Comparison of ENCODE assay signal across 8 mouse cellular contexts in the genomic region with DNA sequence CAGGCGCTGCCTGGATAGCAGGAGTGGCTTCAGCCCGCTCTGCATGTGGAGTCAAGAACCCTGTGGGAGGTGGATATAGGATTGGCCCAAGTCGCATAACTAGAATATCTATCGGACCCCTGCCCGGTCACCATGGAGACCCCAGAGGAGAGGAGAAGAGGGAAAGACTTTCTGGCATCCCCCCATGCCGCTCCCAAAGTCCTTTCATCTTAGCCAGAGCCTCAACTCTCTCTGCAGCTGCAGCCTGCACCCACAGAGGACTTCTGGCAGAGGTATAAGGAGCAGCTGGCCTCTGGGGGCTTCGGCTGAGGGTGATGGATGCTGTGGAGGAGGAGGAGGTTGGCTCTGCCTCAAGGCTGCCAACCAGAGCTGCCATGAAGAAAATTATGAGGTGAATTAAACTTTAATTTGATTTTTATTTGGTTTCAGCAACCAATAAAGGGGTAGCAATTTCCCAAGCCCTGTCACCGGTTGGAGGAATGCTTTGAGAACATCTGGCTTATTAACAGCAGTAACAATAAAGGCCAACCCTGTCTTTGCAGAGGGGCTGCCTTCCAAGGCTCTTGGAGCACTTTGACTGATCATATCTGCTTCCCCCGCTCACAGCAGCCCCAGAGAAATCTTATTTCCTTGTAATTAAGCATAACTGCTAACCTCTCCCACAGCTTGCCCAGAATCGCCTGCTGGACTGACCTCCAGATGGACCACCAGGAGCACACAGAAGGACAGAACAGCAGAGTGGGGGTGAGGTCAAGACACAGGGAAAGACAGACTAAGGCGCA. TPM values are rescaled to one million over a fixed set of nuclear protein-coding genes. Genes with fewer than 3 reads are reported as not detected.
DNase-seq lines count a peak whose midpoint lies in the region; ATAC-seq and TF ChIP-seq lines count a peak whose summit lies in the region.

No protein-coding gene starts in this region.

- H3K27ac ChIP-seq in lung, embryonic 14.5 days (ENCODE audit: low read depth), result peak overlapping the region; percentile 62; the same call in 1 of the 2 replicates
- no peak overlapping the region for H3K27ac ChIP-seq in embryonic facial prominence, embryonic 14.5 days (replicated peaks; ENCODE audit: low read depth, low read length)
- peak overlapping the region; percentile 85 for H3K27ac ChIP-seq in limb, embryonic 10.5 days
- H3K27ac ChIP-seq in neural tube, embryonic 15.5 days (replicated peaks), result peak overlapping the region; percentile 59

- H3K9ac ChIP-seq in lung, embryonic 14.5 days, result no peak overlapping the region
- H3K9ac ChIP-seq in embryonic facial prominence, embryonic 14.5 days (ENCODE audit: low read depth, low read length), result no peak overlapping the region
- H3K9ac ChIP-seq in neural tube, embryonic 15.5 days (replicated peaks), result peak overlapping the region; percentile 49

- peak overlapping the region; percentile 72 for H3K4me2 ChIP-seq in lung, embryonic 14.5 days
- H3K4me2 ChIP-seq in embryonic facial prominence, embryonic 14.5 days (ENCODE audit: low read depth, low read length), result peak overlapping the region; percentile 81
- H3K4me2 ChIP-seq in neural tube, embryonic 15.5 days, result peak overlapping the region; percentile 86

- H3K4me1 ChIP-seq in lung, embryonic 14.5 days (ENCODE audit: insufficient read depth), result peaks cover 21% of the 10 kb centered on the region
- peaks cover 24% of the 10 kb centered on the region for H3K4me1 ChIP-seq in embryonic facial prominence, embryonic 14.5 days (ENCODE audit: control insufficient read depth, insufficient read depth, low read length)
- peaks cover 67% of the 10 kb centered on the region for H3K4me1 ChIP-seq in limb, embryonic 10.5 days
- H3K4me1 ChIP-seq in neural tube, embryonic 15.5 days, result peaks cover 44% of the 10 kb centered on the region

- no peaks in the 10 kb centered on the region for H3K36me3 ChIP-seq in lung, embryonic 14.5 days (ENCODE audit: insufficient read depth)
- H3K36me3 ChIP-seq in embryonic facial prominence, embryonic 14.5 days (ENCODE audit: control insufficient read depth, insufficient read depth, low read length), result no peaks in the 10 kb centered on the region
- H3K36me3 ChIP-seq in limb, embryonic 10.5 days, result no peaks in the 10 kb centered on the region
- H3K36me3 ChIP-seq in neural tube, embryonic 15.5 days, result no peaks in the 10 kb centered on the region

- peak overlapping the region; percentile 35 for H3K4me3 ChIP-seq in lung, embryonic 14.5 days (ENCODE audit: low read depth, low read length)
- H3K4me3 ChIP-seq in embryonic facial prominence, embryonic 14.5 days (ENCODE audit: low read depth, low read length), result peak overlapping the region; percentile 36
- H3K4me3 ChIP-seq in limb, embryonic 10.5 days, result peak overlapping the region; percentile 61
- H3K4me3 ChIP-seq in neural tube, embryonic 15.5 days (replicated peaks), result peak overlapping the region; percentile 38

- TF ChIP-seq CTCF in lung, embryonic 14.5 days (IDR thresholded peaks at IDR 0.05; ENCODE audit: low read depth), result no peak

- no peaks in the 10 kb centered on the region for H3K9me3 ChIP-seq in lung, embryonic 14.5 days (ENCODE audit: low read depth, low read length)
- no peaks in the 10 kb centered on the region for H3K9me3 ChIP-seq in embryonic facial prominence, embryonic 14.5 days (ENCODE audit: control insufficient read depth, low read length)
- no peaks in the 10 kb centered on the region for H3K9me3 ChIP-seq in limb, embryonic 10.5 days (replicated peaks)
- H3K9me3 ChIP-seq in neural tube, embryonic 15.5 days (replicated peaks), result no peaks in the 10 kb centered on the region

- H3K27me3 ChIP-seq in lung, embryonic 14.5 days (ENCODE audit: insufficient read depth, low read length), result 0 out of 2 replicates have a peak, but pooled peaks cover 3% of the 10 kb centered on the region
- 0 out of 2 replicates have a peak, but pooled peaks cover 12% of the 10 kb centered on the region for H3K27me3 ChIP-seq in embryonic facial prominence, embryonic 14.5 days (replicated peaks; ENCODE audit: control insufficient read depth, insufficient read depth, low read length)
- peaks cover 7% of the 10 kb centered on the region; the same call in 1 of the 2 replicates for H3K27me3 ChIP-seq in limb, embryonic 10.5 days (ENCODE audit: low read depth, poor library complexity, severe bottlenecking)
- 0 out of 2 replicates have a peak, but pooled peaks cover 12% of the 10 kb centered on the region for H3K27me3 ChIP-seq in neural tube, embryonic 15.5 days (replicated peaks)

- peak; percentile 91 for DNase-seq in lung, embryonic 14.5 days
- DNase-seq in lung, postnatal 14 days, result no peak
- DNase-seq in embryonic facial prominence, embryonic 14.5 days (ENCODE audit: low spot score), result peak; percentile 45
- DNase-seq in limb, embryonic 10.5 days (ENCODE audit: low spot score), result peak; percentile 72
- no peak for DNase-seq in urinary bladder, adult 2 months (ENCODE audit: low spot score)
- no peak for DNase-seq in kidney, postnatal 25 days

- WGBS in lung, embryonic 14.5 days, result 12% methylated on average over 11 of the region's 11 CpGs
- 14% methylated on average over 11 of the region's 11 CpGs for WGBS in embryonic facial prominence, embryonic 14.5 days
- WGBS in limb, embryonic 10.5 days, result 7% methylated on average over 11 of the region's 11 CpGs
- WGBS in neural tube, embryonic 15.5 days, result 9% methylated on average over 11 of the region's 11 CpGs

- peak; percentile 93 for ATAC-seq in lung, embryonic 14.5 days (ENCODE audit: insufficient read depth)
- no peak for ATAC-seq in embryonic facial prominence, embryonic 14.5 days (ENCODE audit: low read depth)
- ATAC-seq in neural tube, embryonic 15.5 days (ENCODE audit: low FRiP score), result peak; percentile 65
- ATAC-seq in inflammation-experienced regulatory T-cells, adult 6 months, result no peak

RNA-seq across cellular contexts. Expression of a gene that starts 46.8 kb away (rescaled TPM):
- 22.5 TPM in 2 replicates for polyA plus RNA-seq in lung, embryonic 14.5 days (2014; fragmentation: Nextera tagmentation; extraction: Ambion mirVana)
- polyA plus RNA-seq in embryonic facial prominence, embryonic 14.5 days (2014; fragmentation: Nextera tagmentation; extraction: Ambion mirVana), result 11.4 and 13.6 TPM in 2 replicates
- polyA plus RNA-seq in limb, embryonic 10.5 days (2016; fragmentation: Nextera tagmentation; extraction: Ambion mirVana), result 28.8 and 32.3 TPM in 2 replicates
- polyA plus RNA-seq in neural tube, embryonic 15.5 days (2015; fragmentation: Nextera tagmentation; extraction: Ambion mirVana), result 14.7 and 15.3 TPM in 2 replicates
- polyA plus RNA-seq in urinary bladder, adult 2 months (2012; rRNA removed), result 3.0 and 4.7 TPM in 2 replicates
- 10 to 100 TPM; 26.0 to 60.8 (median 47.6) TPM for polyA plus RNA-seq in inflammation-experienced regulatory T-cells, adult 6 months (2017; shearing (Covaris generic))

Comparison
In these comparisons a context has a peak if more than half of its experiments do, and no peak if none do; other contexts are left out.
1. DNase-seq: peak in lung, embryonic 14.5 days (single experiment), embryonic facial prominence, embryonic 14.5 days (single experiment) and limb, embryonic 10.5 days (single experiment); none in lung, postnatal 14 days (single experiment), urinary bladder, adult 2 months (single experiment) and kidney, postnatal 25 days (0 of 2).
2. ATAC-seq: peak in lung, embryonic 14.5 days (single experiment) and neural tube, embryonic 15.5 days (single experiment); none in embryonic facial prominence, embryonic 14.5 days (single experiment) and inflammation-experienced regulatory T-cells, adult 6 months (single experiment).
3. Peak in every context shown above with its lines, with median percentiles within 50 percentile points of each other: H3K4me2 ChIP-seq and H3K4me3 ChIP-seq.